Mouse (Mus musculus) stomach, adult 2 months (tissue): ENCODE results near the gene Olfr724. TPM values are rescaled to one million over a fixed set of nuclear protein-coding genes. Genes with fewer than 3 reads are reported as not detected.

ENCODE experiments used
- polyA plus RNA-seq: library from polyadenylated mRNA; depleted of rRNA; stranded (reverse); fragments of >200 nt; gene quantifications from 2 replicates; pipeline ENCODE4 v1.2.3, GENCODE M21; 2012; rRNA removed

Gene Olfr724
- not detected in 2 replicates for polyA plus RNA-seq

DNA sequence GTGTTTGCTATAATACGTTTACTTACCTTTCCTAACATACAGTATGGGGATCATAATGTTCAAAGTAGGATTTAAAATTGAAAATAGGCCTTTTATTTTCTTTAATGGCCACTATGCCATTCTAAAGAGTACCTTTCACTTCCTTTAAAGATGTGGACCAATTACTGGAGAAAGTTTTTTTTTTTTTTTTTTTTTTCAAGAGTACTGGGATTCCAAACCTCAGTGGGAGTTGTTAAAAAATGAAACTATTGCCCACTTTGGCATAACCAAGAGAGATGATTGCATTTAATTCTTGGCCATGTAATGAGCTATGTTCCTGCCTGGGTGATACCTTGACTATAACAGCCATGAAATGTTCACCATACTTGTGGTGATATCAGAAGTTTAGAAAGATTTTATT lies at the start of gene Olfr724:
Gene Olfr724, minus strand, starts transcription at position 101 of the 400 bp plus-strand sequence.

GRCm38 (mm10) chr14:49931687-49932086 lies 31.4 kb downstream of the Olfr724 start, which contains the start of gene Olfr723:
Olfr723 (minus strand) TSS chr14:49931787.

Other genes starting within 250 kb of the Olfr724 start
- gene Armh4, start 179.9 kb downstream of the Olfr724 start, polyA plus RNA-seq, result 0.25 and 0.73 TPM in 2 replicates
- gene Olfr722, start 61.3 kb downstream of the Olfr724 start, polyA plus RNA-seq, result not detected in 2 replicates
- not detected in 2 replicates for gene Olfr723, start 31.5 kb downstream of the Olfr724 start, polyA plus RNA-seq
- gene Olfr725, start 77.1 kb upstream of the Olfr724 start, polyA plus RNA-seq, result not detected in 2 replicates
- not detected in 2 replicates for gene Olfr726, start 127.7 kb upstream of the Olfr724 start, polyA plus RNA-seq
- not detected in 2 replicates for gene Olfr727, start 159.9 kb upstream of the Olfr724 start, polyA plus RNA-seq
- gene Olfr728, start 179.4 kb upstream of the Olfr724 start, polyA plus RNA-seq, result not detected in 2 replicates
- gene Olfr729, start 189.6 kb upstream of the Olfr724 start, polyA plus RNA-seq, result not detected in 2 replicates
- gene Olfr730, start 224.9 kb upstream of the Olfr724 start, polyA plus RNA-seq, result not detected in 2 replicates